Mouse (Mus musculus) ES-Bruce4 (cell line): Measurements from ENCODE around the gene Morc1. TPM values are rescaled to one million over a fixed set of nuclear protein-coding genes. Genes with fewer than 3 reads are reported as not detected.

ENCODE experiments used
- H3K27ac ChIP-seq: 2 replicates; pipeline ENCODE4 v1.5.1; 2012; ENCODE audit warnings: low read length, inconsistent platforms; ENCODE audit not compliant: insufficient read depth
- H3K27me3 ChIP-seq: 2 replicates; pipeline ENCODE4 v1.6.1; 2012; ENCODE audit warnings: mild to moderate bottlenecking, low read length, inconsistent platforms; ENCODE audit not compliant: control insufficient read depth, poor library complexity, insufficient read depth, severe bottlenecking
- H3K36me3 ChIP-seq: 2 replicates; pipeline ENCODE4 v1.6.1; 2012; ENCODE audit warnings: inconsistent platforms, mild to moderate bottlenecking, low read length, moderate library complexity; ENCODE audit not compliant: control insufficient read depth, poor library complexity, insufficient read depth, severe bottlenecking
- H3K4me1 ChIP-seq: one replicate; pipeline ENCODE4 v1.8.1; 2011; ENCODE audit warnings: low read length; ENCODE audit not compliant: control insufficient read depth, insufficient read depth
- H3K4me3 ChIP-seq: 2 replicates; pipeline ENCODE4 v1.5.1; 2011; ENCODE audit warnings: low read depth, mild to moderate bottlenecking, low read length
- H3K9ac ChIP-seq: 2 replicates; pipeline ENCODE4 v1.6.1; 2012; ENCODE audit warnings: low read depth, mild to moderate bottlenecking, inconsistent platforms; ENCODE audit not compliant: poor library complexity, severe bottlenecking
- H3K9me3 ChIP-seq: replicated peaks from 2 replicates; pipeline ENCODE4 v1.6.1; 2012; ENCODE audit warnings: mild to moderate bottlenecking, low read length, inconsistent platforms; ENCODE audit not compliant: control insufficient read depth, poor library complexity, insufficient read depth, severe bottlenecking
- CTCF ChIP-seq: IDR thresholded peaks from one replicate; pipeline ENCODE4 v1.8.1; 2011; ENCODE audit warnings: low read depth, low read length
- EP300 ChIP-seq: IDR thresholded peaks from 2 replicates; pipeline ENCODE4 v1.6.1; 2011; ENCODE audit warnings: low read depth, low read length; ENCODE audit not compliant: insufficient read depth
- POLR2A ChIP-seq: IDR thresholded peaks from one replicate; pipeline ENCODE4 v1.8.1; 2011; ENCODE audit warnings: low read length; ENCODE audit not compliant: insufficient read depth
- polyA plus RNA-seq: library from polyadenylated mRNA; stranded (reverse); fragments of >200 nt; gene quantifications from 2 replicates; pipeline ENCODE4 v1.2.4, GENCODE M21; 2011; ENCODE audit warnings: low read depth; ENCODE audit not compliant: missing spikeins, insufficient read depth, insufficient read length

Morc1 gene
- polyA plus RNA-seq, 1 experiment = 18.3 TPM

DNA sequence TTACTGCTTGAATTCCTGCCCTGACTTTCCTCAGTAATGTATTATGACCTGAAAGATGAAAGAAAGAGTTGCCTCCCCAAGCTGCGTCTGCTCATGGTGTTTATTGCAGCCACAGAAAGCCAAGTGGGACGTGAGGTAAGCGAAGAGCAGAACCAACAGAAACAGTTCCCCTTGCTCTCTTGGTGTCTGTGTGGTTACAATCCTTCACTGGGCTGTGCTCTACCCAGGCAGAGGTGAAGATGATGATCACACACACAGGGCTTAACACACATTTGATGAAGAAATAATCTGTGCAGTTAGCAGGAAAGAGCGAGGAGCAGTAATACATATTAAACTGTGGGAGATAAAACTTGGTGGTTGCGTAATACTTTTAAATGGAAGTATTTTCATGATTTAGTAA is 246.3 kb downstream of the Morc1 start:
- Histone ChIP-seq H3K9me3 (no peaks in the 10 kb centered on the region), H3K27me3 (no peaks in the 10 kb centered on the region), H3K36me3 (no peaks in the 10 kb centered on the region), H3K27ac (no peak overlapping the region), H3K9ac (no peak overlapping the region), H3K4me1 (no peaks in the 10 kb centered on the region), H3K4me3 (no peak overlapping the region)
- TF ChIP-seq CTCF = no peak
- no peak for TF ChIP-seq POLR2A
- no peak for TF ChIP-seq EP300

DNA sequence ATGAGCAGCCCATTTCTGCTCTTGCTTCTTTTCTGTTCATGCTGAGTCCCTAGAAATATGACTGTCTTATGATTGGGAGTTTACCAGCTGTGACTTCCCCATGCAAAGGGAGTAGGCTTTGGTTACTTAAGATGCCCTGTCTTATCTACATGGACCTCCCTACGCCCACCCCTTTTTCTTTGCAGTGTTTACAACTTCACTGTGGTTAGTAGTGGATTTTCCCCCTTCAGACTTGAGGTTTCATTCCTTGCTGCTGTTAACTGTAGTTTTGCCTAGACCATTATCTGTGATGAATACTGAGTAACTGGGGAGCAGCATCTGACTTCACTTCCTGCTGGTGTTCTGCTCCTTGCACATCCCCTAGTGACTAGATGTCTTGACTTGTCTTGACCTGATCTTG is 247.0 kb downstream of the Morc1 start:
- no peaks in the 10 kb centered on the region for H3K9me3 ChIP-seq
- no peaks in the 10 kb centered on the region for H3K36me3 ChIP-seq
- H3K4me1 ChIP-seq = no peaks in the 10 kb centered on the region
- H3K9ac ChIP-seq = no peak overlapping the region
- no peak overlapping the region for H3K4me3 ChIP-seq
- TF ChIP-seq EP300 (no peak), POLR2A (no peak), CTCF (no peak)
- no peaks in the 10 kb centered on the region for H3K27me3 ChIP-seq
- no peak overlapping the region for H3K27ac ChIP-seq

Other genes starting within 250 kb of the Morc1 start
- 185 and 196 TPM in 2 replicates for gene Dppa4, start 147.5 kb upstream of the Morc1 start, polyA plus RNA-seq
- gene Dppa2, start 127.3 kb upstream of the Morc1 start, polyA plus RNA-seq = 35.1 and 44.3 TPM in 2 replicates
- gene Gm5485, start 18.8 kb upstream of the Morc1 start, polyA plus RNA-seq = not detected in 2 replicates